Comparison of ENCODE assay signal across 15 mouse cellular contexts in genomic region chr4:93881318-93881717, GRCm38 (mm10).
"Had no signal": no experiment of that assay in that cellular context is flagged by ENCODE, and none has a peak within 500 bp of the region (broad histone marks: within the 10 kb centered on the region; RNA-seq: fewer than 3 reads in every experiment).

No protein-coding gene starts in this region.

- H3K4me1 ChIP-seq: liver, embryonic 13.5 days; neural tube, embryonic 12.5 days; stomach, embryonic 15.5 days had no signal

- DNase-seq: kidney, postnatal 10 days; kidney, postnatal 36 days; layer of hippocampus, postnatal 36 days; liver, embryonic 13.5 days; lung, adult 2 months; lung, postnatal 14 days; lung, postnatal 4 days; midbrain, embryonic 14.5 days; right cerebral cortex, postnatal 25 days; spleen, adult 18-20 months; thymus, postnatal 36 days had no signal

- H3K4me3 ChIP-seq: left cerebral cortex, adult 2 months; liver, embryonic 13.5 days; neural tube, embryonic 12.5 days; neural tube, embryonic 15.5 days; stomach, embryonic 15.5 days had no signal

- H3K27ac ChIP-seq: left cerebral cortex, adult 2 months; liver, embryonic 13.5 days; neural tube, embryonic 12.5 days; neural tube, embryonic 15.5 days; stomach, embryonic 15.5 days had no signal
